Mouse (Mus musculus): Measurements from ENCODE around the gene Kmo.
A peak's percentile ranks its signal among the peaks of the same experiment; 100 is the strongest.

The Kmo gene

DNA sequence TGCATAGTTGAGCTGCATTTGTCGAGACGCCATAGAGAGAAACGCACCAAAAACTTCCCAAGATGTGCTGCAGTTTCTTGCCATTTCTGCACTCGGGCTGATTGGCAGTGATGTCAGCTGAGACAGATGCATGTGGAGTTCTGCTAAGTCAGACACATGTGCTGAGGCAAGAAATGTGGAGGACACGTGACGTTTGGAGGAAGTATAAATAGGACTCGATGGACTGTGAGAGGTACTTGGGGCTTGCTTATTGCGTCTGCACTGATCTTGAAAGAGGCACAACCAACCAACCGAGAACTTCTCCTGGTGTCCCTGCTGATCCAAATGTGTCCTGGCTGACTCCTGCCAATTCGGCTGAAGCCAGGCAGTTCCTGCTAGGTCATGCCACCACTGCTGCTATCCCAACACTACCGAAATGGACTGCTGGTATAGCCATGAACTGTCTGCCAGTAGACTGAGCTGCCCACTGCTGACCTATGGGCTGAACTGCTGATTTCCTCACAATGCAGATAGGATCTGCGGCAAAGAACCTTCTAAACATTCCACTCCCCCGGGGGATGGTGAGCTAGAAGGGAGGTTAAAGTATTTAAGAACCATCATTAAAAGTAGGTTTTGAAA, at the start of gene Kmo:
Kmo (plus strand) TSS at position 568 of the 618 bp plus-strand sequence.
- DNase-seq (ENCODE audit: low read depth, low spot score) = no peak

DNA sequence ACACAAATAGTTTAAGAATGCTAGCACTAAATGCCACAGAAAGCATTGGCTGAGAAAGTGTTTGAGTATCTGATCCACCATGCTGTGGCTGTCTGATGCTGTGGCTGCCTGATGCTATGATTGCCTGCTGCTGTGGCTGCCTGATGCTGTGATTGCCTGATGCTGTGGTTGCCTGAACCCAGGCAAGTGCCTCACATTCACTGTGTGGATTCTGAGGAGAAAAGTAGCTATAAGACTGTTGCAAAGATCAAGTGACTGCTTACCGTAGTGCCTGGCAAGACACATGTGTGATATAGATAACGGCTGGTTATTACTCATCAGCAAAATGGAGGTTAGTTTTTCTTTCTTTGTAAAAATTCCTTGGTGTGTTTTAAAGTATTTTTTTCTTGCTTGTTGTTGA, 46.1 kb upstream of the Kmo start:
- DNase-seq (ENCODE audit: low read depth, low spot score) = no peak

GRCm38 (mm10) chr1:175578425-175579096, 41.6 kb upstream of the Kmo start:
- DNase-seq (ENCODE audit: low read depth, low spot score) = no peak

DNA sequence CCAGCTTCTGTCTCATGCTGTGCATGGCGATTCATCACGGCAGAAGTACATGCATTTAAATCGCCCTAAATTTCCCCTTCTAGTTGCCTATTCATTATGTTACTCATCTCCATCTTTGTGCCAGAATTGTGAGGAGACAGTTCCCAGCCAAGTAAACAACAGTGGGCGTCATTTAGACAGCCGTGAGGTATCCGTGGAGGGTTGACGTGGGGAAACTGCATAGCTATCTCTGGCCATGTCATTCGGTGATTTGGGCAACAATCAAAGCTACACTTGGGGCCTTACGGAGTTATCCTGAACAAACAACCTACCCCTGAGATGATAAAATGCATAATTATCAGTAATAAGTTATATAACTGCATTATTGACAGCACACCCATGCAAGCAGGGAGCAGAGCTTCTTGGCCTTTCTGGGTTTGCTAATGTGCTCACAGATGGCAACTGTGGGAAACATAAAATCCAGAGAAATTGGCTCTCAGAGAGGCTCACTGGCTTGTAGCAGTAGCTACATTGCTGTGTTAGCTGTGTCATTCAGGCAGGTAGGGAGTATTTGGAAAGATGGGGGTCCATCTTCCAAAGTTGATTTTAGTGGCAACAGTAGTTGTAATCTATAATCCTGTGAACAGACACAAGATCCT, 40.5 kb upstream of the Kmo start:
- peak; percentile 85 for DNase-seq (ENCODE audit: low read depth, low spot score)

GRCm38 (mm10) chr1:175580346-175580745, 39.8 kb upstream of the Kmo start:
- DNase-seq (ENCODE audit: low read depth, low spot score) = peak; percentile 70

DNA sequence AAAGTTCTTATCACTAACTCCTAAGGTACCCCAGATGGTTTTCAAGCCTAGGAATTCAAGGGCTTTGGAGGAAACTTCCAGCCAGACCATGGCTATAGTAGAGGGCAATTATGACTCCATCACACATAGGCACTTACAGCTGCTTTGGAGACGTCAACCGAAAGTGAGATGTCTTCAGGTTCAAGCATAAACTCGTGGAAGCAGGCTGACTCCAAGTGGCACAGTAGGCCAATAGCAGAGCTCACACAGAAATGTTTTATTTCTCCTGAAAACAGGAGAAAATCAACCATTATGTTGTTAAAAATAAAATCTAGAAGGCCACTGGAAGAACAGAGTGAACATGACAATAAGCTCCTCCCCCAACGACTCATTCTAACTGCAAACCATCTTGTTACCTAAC, 37.4 kb upstream of the Kmo start:
- DNase-seq (ENCODE audit: low read depth, low spot score) = peak; percentile 52

- DNase-seq (ENCODE audit: low read depth, low spot score) = no peak
Measured at GRCm38 (mm10) chr1:175585267-175585666, 34.9 kb upstream of the Kmo start.

- DNase-seq (ENCODE audit: low read depth, low spot score) = no peak
Measured at GRCm38 (mm10) chr1:175586656-175587055, 33.5 kb upstream of the Kmo start.

GRCm38 (mm10) chr1:175592832-175593231, 27.3 kb upstream of the Kmo start:
- DNase-seq (ENCODE audit: low read depth, low spot score) = no peak

GRCm38 (mm10) chr1:175602231-175602630, 17.9 kb upstream of the Kmo start:
- no peak for DNase-seq (ENCODE audit: low read depth, low spot score)

- peak; percentile 69 for DNase-seq (ENCODE audit: low read depth, low spot score)
Measured at GRCm38 (mm10) chr1:175603390-175603789, 16.8 kb upstream of the Kmo start.

GRCm38 (mm10) chr1:175607308-175607707, 12.9 kb upstream of the Kmo start:
- no peak for DNase-seq (ENCODE audit: low read depth, low spot score)

DNA sequence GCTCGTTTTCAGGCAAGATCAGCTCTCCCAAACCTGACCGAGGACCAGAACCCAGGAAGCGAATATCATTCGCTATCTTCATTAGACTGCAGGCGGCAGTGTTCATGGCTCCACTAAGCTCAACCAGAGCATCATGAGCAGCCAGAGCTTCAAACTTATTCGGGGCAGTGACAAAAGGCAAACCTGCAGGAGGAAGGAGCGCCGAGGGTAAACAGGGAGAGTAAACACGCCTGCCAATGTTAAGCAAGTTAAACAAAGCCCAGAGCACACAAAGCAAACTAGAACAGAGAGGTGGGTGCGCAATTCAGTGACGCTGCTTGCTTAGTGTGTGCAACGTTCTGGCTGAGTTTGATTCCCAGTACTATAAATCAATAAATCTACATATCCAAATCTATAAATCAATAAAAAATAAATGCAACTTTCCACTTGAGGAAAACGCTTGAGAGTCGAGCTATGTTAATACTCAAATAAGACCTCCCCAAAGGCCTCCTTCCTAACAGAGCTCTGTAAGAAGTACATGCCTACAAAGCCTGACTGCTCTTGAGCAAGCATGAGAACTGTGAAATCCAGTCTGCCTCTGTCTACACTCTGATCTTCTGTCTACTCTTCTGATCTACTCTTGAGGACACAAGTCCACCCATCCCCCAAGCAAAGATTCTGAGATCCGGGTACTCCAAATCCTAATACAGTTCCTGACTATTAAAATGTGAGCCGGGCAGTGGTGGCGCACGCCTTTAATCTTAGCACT, 12.2 kb upstream of the Kmo start:
- no peak for DNase-seq (ENCODE audit: low read depth, low spot score)

DNA sequence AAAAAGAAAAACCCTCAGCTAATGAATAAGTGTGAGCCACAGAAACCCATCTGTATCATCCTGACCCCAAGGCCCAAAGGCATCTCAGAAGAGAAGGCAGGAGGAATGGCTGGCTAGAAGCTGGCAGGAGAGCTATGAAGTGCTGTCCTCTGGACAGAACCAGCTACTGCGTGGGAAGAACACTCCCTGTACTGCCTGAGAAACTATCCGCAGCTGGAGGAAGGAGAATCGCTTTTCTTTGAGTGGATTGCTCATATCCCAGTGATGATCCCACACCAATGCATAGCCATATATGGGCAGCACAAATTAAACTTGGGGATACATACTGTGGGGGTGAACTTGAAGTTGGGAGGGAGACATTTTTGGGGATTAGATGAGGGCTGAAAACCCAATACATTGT, 11.5 kb upstream of the Kmo start:
- peak; percentile 48 for DNase-seq (ENCODE audit: low read depth, low spot score)

DNA sequence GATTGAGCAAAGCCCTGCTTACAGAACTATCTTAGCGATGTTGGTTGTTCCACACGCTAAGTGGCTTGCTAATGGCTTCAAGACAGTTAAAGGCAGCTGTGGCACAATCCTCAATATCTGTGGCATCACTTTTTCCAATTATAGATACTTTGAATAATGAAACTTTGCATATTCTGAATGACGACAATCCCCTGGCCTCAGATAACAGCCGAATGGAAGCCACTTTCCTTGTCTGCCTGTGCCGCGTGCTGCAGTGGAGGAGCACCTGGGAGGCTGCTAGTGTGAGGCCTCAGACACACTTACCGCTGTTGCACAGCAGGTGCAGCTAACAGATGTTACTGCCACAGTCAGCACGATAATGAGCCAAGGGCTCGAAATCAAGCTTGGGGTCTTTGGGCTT, 5.2 kb upstream of the Kmo start:
- no peak for DNase-seq (ENCODE audit: low read depth, low spot score)

- DNase-seq (ENCODE audit: low read depth, low spot score) = no peak
Measured at GRCm38 (mm10) chr1:175623656-175624055, 3.5 kb downstream of the Kmo start.

GRCm38 (mm10) chr1:175625257-175625879, 5.2 kb downstream of the Kmo start, which contains the start of gene Fh1:
Fh1 (minus strand) TSS chr1:175625635.
- peak; percentile 100 for DNase-seq (ENCODE audit: low read depth, low spot score)

DNA sequence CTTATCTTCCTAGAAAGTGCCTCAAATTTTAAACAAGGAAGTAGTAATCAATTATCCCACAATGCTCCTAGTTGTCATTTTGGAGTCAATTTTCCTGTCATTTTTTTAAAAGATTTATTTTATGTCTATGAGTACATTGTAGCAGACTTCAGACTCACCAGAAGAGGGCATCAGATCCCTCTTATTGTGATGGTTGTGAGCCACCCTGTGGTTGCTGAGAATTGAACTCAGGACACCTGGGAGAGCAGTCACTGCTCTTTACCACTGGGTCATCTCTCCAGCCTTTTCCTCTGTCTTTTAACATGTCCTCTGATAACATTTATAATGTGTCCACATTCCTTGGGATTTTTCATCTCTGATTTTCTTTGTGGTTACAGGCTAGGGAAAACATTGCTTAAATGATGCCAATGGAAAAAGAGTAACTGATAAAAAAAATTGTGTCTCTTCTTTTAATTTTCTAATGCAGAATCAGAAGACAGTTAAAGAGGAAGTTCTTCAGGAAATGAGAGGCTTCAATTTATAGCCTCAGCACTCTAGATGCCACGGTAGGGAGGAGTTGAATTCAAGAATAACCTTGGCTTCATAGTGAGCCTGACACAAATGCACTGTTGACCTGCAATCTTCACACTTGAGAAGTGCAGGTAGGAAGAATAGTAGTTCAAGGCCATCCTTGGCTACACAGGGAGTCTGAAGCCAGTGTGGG, 6.0 kb downstream of the Kmo start:
- peak; percentile 74 for DNase-seq (ENCODE audit: low read depth, low spot score)

DNA sequence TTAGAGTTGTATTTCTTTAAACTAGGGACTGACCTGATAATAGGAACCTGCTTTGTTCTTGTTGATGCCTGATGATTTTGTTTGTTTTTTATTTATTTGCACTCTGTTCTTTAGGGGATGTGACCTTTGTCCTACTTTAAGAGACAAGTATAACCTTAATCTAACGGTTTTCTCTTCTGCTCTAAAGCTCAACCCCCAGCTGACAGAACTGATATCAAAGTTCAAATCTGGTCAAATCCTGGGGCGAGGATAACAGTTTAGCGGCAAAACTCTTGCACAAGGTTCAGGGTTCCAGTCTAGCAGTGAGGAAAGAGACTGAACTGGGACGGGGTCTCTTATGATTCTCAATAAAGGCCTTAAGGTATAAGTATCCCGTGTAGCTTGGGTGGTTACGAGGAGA, 9.1 kb downstream of the Kmo start:
- no peak for DNase-seq (ENCODE audit: low read depth, low spot score)

DNA sequence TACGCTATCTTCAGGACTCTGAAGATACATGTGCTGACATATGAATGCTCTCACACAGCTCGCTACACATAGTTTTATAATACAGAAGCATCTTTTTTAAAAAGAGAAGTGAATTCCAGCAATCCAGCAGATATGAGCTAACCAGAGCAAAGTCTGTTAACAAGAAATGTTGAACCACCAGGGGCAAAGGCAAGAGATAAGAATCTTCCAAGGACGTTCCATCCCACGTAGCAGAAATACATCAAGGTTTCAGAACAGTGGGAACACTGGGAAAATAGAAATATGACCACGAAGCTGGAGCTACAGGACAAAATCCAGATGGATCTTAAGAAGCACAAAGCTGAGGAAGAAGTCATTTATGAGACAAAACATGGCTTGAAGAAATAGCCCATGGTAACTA, 10.2 kb downstream of the Kmo start:
- DNase-seq (ENCODE audit: low read depth, low spot score) = no peak

DNA sequence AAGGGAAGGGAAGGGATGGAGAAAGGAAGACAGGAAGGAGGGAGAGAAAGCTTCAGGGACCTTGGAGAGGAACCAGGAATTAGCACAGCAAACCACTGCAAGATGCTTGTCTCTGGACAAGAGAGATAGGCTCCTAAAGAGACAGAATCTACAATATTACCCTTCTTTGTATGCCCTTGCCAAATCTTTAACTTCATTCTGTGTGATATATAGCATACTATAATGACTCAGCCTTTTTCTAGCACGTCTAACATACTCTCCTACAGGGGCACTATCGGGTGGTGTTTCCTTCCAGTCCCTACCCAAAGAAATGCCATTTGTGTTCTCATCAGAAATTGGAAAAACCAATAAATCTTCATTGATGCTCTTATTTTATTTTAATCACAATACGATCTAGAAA, 10.9 kb downstream of the Kmo start:
- DNase-seq (ENCODE audit: low read depth, low spot score) = no peak

Measured in brain, adult 2 months (tissue).